Comparison of ENCODE assay signal across 16 mouse cellular contexts in the genomic region with DNA sequence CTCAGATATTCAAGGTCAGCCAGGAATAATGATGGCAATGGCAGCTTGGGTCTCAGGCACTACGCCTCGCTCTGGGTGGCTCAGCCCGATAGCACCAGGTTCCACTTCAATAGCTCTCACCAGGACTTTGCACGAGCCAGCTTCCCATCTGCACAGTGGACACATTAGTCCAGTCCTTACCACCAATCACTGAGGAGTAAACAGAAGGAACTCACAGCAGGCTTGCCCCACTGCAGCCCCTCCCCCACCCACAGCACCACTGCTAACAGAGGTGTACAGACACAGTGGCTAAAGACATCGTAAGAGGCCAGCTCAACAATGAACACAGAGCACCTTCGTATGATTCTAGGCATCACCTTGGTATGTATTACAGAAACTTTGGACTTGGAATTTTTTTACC.
DNase-seq lines count a peak whose midpoint lies in the region; ATAC-seq and TF ChIP-seq lines count a peak whose summit lies in the region.
"Had no signal": no experiment of that assay in that cellular context is flagged by ENCODE, and none has a peak within 500 bp of the region (broad histone marks: within the 10 kb centered on the region; RNA-seq: fewer than 3 reads in every experiment).

No protein-coding gene starts in this region.

- no peak for DNase-seq in hindbrain, embryonic 11.5 days (ENCODE audit: low spot score)
- no peak for DNase-seq in hindbrain, postnatal 0 days (ENCODE audit: low spot score)
- no peak for DNase-seq in midbrain, embryonic 10.5 days (ENCODE audit: low spot score)
- no peak for DNase-seq in urinary bladder, adult 2 months (ENCODE audit: low spot score)
- no peak for DNase-seq in thymus, postnatal 14 days
- DNase-seq: adrenal gland, postnatal 36 days; gastrocnemius, postnatal 14 days; lung, postnatal 14 days had no signal

- no peak overlapping the region for H3K27ac ChIP-seq in hindbrain, embryonic 11.5 days (ENCODE audit: low read depth, low read length)
- H3K27ac ChIP-seq in hindbrain, postnatal 0 days = no peak overlapping the region; the same call in 1 of the 2 replicates
- H3K27ac ChIP-seq in midbrain, embryonic 13.5 days = no peak overlapping the region
- no peak overlapping the region for H3K27ac ChIP-seq in midbrain, embryonic 10.5 days (replicated peaks)
- no peak overlapping the region for H3K27ac ChIP-seq in kidney, embryonic 15.5 days
- no peak overlapping the region for H3K27ac ChIP-seq in limb, embryonic 12.5 days
- H3K27ac ChIP-seq: liver, embryonic 15.5 days; stomach, embryonic 15.5 days had no signal

- WGBS in hindbrain, embryonic 11.5 days = 71% methylated on average over 6 of the region's 6 CpGs
- 55% methylated on average over 6 of the region's 6 CpGs for WGBS in hindbrain, postnatal 0 days
- WGBS in midbrain, embryonic 13.5 days = 70% methylated on average over 6 of the region's 6 CpGs
- WGBS in midbrain, embryonic 10.5 days = 77% methylated on average over 6 of the region's 6 CpGs
- 72% methylated on average over 6 of the region's 6 CpGs for WGBS in kidney, embryonic 15.5 days
- 59% methylated on average over 6 of the region's 6 CpGs for WGBS in limb, embryonic 12.5 days

- no peak for TF ChIP-seq CTCF in hindbrain, postnatal 0 days (IDR thresholded peaks at IDR 0.05; ENCODE audit: low read depth)

- no peak overlapping the region for H3K9ac ChIP-seq in hindbrain, embryonic 11.5 days (ENCODE audit: low read depth, low read length)
- no peak overlapping the region for H3K9ac ChIP-seq in hindbrain, postnatal 0 days (replicated peaks; ENCODE audit: low read length)
- no peak overlapping the region for H3K9ac ChIP-seq in midbrain, embryonic 13.5 days (replicated peaks)
- H3K9ac ChIP-seq in kidney, embryonic 15.5 days = no peak overlapping the region
- no peak overlapping the region for H3K9ac ChIP-seq in limb, embryonic 12.5 days (replicated peaks)
- H3K9ac ChIP-seq: liver, embryonic 15.5 days; stomach, embryonic 15.5 days had no signal

- H3K27me3 ChIP-seq in hindbrain, embryonic 11.5 days (ENCODE audit: control insufficient read depth, insufficient read depth, low read length) = no peaks in the 10 kb centered on the region; the same call in 1 of the 2 replicates
- no peaks in the 10 kb centered on the region for H3K27me3 ChIP-seq in hindbrain, postnatal 0 days (ENCODE audit: insufficient read depth, low read length)
- 0 out of 2 replicates have a peak, but pooled peaks cover 2% of the 10 kb centered on the region for H3K27me3 ChIP-seq in midbrain, embryonic 13.5 days
- peaks cover 7% of the 10 kb centered on the region; the same call in 1 of the 2 replicates for H3K27me3 ChIP-seq in midbrain, embryonic 10.5 days (ENCODE audit: low read depth, poor library complexity, severe bottlenecking)
- no peaks in the 10 kb centered on the region for H3K27me3 ChIP-seq in kidney, embryonic 15.5 days
- no peaks in the 10 kb centered on the region for H3K27me3 ChIP-seq in limb, embryonic 12.5 days
- H3K27me3 ChIP-seq: Patski; stomach, embryonic 15.5 days had no signal

- ATAC-seq in hindbrain, embryonic 11.5 days (ENCODE audit: low FRiP score) = peak; percentile 35; the same call in 1 of the 2 replicates
- ATAC-seq in hindbrain, postnatal 0 days = no peak
- peak; percentile 37 for ATAC-seq in midbrain, embryonic 13.5 days
- ATAC-seq in kidney, embryonic 15.5 days (replicated peaks; ENCODE audit: low FRiP score) = 0 out of 2 replicates have a peak, but pooled peaks have one; percentile 43
- 0 out of 2 replicates have a peak, but pooled peaks have one; percentile 22 for ATAC-seq in limb, embryonic 12.5 days (ENCODE audit: insufficient number of reproducible peaks, insufficient read depth, low FRiP score, low TSS enrichment, low read depth)
- ATAC-seq: activated CD4-positive, CD25-positive, alpha-beta regulatory T cell, adult 4 months; Patski had no signal

- H3K36me3 ChIP-seq in hindbrain, embryonic 11.5 days (ENCODE audit: control insufficient read depth, insufficient read depth, low read length) = no peaks in the 10 kb centered on the region
- no peaks in the 10 kb centered on the region for H3K36me3 ChIP-seq in hindbrain, postnatal 0 days (ENCODE audit: insufficient read depth, low read length)
- no peaks in the 10 kb centered on the region for H3K36me3 ChIP-seq in midbrain, embryonic 13.5 days
- no peaks in the 10 kb centered on the region for H3K36me3 ChIP-seq in midbrain, embryonic 10.5 days
- H3K36me3 ChIP-seq in kidney, embryonic 15.5 days = no peaks in the 10 kb centered on the region
- no peaks in the 10 kb centered on the region for H3K36me3 ChIP-seq in limb, embryonic 12.5 days
- H3K36me3 ChIP-seq: liver, embryonic 15.5 days; stomach, embryonic 15.5 days had no signal

- H3K4me3 ChIP-seq in hindbrain, embryonic 11.5 days (ENCODE audit: low read depth, low read length) = no peak overlapping the region
- no peak overlapping the region for H3K4me3 ChIP-seq in hindbrain, postnatal 0 days (ENCODE audit: low read length)
- no peak overlapping the region for H3K4me3 ChIP-seq in midbrain, embryonic 13.5 days (replicated peaks)
- no peak overlapping the region for H3K4me3 ChIP-seq in midbrain, embryonic 10.5 days
- no peak overlapping the region for H3K4me3 ChIP-seq in kidney, embryonic 15.5 days (replicated peaks)
- no peak overlapping the region for H3K4me3 ChIP-seq in limb, embryonic 12.5 days (replicated peaks)
- H3K4me3 ChIP-seq: liver, embryonic 15.5 days; megakaryocyte, embryonic 14.5 days; stomach, embryonic 15.5 days had no signal

- no peaks in the 10 kb centered on the region for H3K9me3 ChIP-seq in hindbrain, embryonic 11.5 days (ENCODE audit: control insufficient read depth, low read length)
- H3K9me3 ChIP-seq in hindbrain, postnatal 0 days (ENCODE audit: low read length) = no peaks in the 10 kb centered on the region
- H3K9me3 ChIP-seq in midbrain, embryonic 13.5 days = no peaks in the 10 kb centered on the region
- no peaks in the 10 kb centered on the region for H3K9me3 ChIP-seq in midbrain, embryonic 10.5 days (replicated peaks)
- H3K9me3 ChIP-seq in kidney, embryonic 15.5 days (replicated peaks) = no peaks in the 10 kb centered on the region
- H3K9me3 ChIP-seq in limb, embryonic 12.5 days = no peaks in the 10 kb centered on the region
- H3K9me3 ChIP-seq: liver, embryonic 15.5 days; stomach, embryonic 15.5 days had no signal

- H3K4me2 ChIP-seq in hindbrain, embryonic 11.5 days (replicated peaks; ENCODE audit: low read depth, low read length) = no peak overlapping the region
- no peak overlapping the region for H3K4me2 ChIP-seq in hindbrain, postnatal 0 days (ENCODE audit: low read depth, low read length)
- H3K4me2 ChIP-seq in midbrain, embryonic 13.5 days (replicated peaks) = no peak overlapping the region
- no peak overlapping the region for H3K4me2 ChIP-seq in kidney, embryonic 15.5 days
- no peak overlapping the region for H3K4me2 ChIP-seq in limb, embryonic 12.5 days
- H3K4me2 ChIP-seq: liver, embryonic 15.5 days; stomach, embryonic 15.5 days had no signal

- H3K4me1 ChIP-seq in hindbrain, embryonic 11.5 days (replicated peaks; ENCODE audit: control insufficient read depth, insufficient read depth, low read length) = 0 out of 2 replicates have a peak, but pooled peaks cover 2% of the 10 kb centered on the region
- H3K4me1 ChIP-seq in hindbrain, postnatal 0 days (ENCODE audit: insufficient read depth, low read length) = peaks cover 8% of the 10 kb centered on the region; the same call in 1 of the 2 replicates
- H3K4me1 ChIP-seq in midbrain, embryonic 13.5 days (replicated peaks) = peaks cover 35% of the 10 kb centered on the region
- peaks cover 24% of the 10 kb centered on the region for H3K4me1 ChIP-seq in midbrain, embryonic 10.5 days
- H3K4me1 ChIP-seq in kidney, embryonic 15.5 days = peaks cover 14% of the 10 kb centered on the region
- peaks cover 12% of the 10 kb centered on the region for H3K4me1 ChIP-seq in limb, embryonic 12.5 days (replicated peaks)
- H3K4me1 ChIP-seq: liver, embryonic 15.5 days; megakaryocyte, embryonic 14.5 days; stomach, embryonic 15.5 days had no signal
